Mouse (Mus musculus): Measurements from ENCODE around the gene Oas2. TPM values are rescaled to one million over a fixed set of nuclear protein-coding genes. Genes with fewer than 3 reads are reported as not detected.

Gene Oas2
- polyA plus RNA-seq, 1 experiment from 2014 or later, result 0.43 TPM

DNA sequence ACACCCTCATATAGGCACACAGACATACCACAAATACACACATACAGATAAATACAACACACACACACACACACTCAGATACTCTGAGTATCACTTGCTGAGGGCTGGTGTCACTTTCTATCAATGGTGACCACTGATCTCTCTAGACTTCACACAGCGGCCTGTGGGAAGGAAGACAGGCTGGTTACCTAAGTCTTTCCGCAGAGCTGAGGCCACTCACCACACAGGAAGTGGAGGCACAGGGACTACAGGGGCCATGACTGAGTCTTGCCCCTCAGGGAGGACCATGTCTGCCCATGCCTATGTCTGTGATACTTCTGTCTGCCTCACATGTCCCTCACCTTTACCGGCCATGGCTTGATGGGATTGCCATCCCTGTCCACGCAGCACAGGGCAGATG is 4.6 kb upstream of the Oas2 start:
- Histone ChIP-seq H3K9ac (replicated peaks; ENCODE audit: low read length) (no peak overlapping the region), H3K27ac (replicated peaks; ENCODE audit: low read depth, low read length) (no peak overlapping the region), H3K4me2 (ENCODE audit: low read depth, low read length) (no peak overlapping the region), H3K36me3 (replicated peaks; ENCODE audit: control insufficient read depth, insufficient read depth, low read depth, low read length) (no peaks in the 10 kb centered on the region), H3K4me3 (ENCODE audit: low read depth, low read length) (no peak overlapping the region), H3K27me3 (ENCODE audit: control insufficient read depth, insufficient read depth, low read length) (no peaks in the 10 kb centered on the region), H3K4me1 (ENCODE audit: control insufficient read depth, insufficient read depth, low read length) (no peaks in the 10 kb centered on the region), H3K9me3 (replicated peaks; ENCODE audit: control insufficient read depth, low read length) (no peaks in the 10 kb centered on the region)
- 93% methylated on average over 4 of the region's 4 CpGs for WGBS
- no peak for ATAC-seq (replicated peaks; ENCODE audit: insufficient number of reproducible peaks, low FRiP score, low TSS enrichment, low read depth)
- no peak for DNase-seq (ENCODE audit: low spot score)

DNA sequence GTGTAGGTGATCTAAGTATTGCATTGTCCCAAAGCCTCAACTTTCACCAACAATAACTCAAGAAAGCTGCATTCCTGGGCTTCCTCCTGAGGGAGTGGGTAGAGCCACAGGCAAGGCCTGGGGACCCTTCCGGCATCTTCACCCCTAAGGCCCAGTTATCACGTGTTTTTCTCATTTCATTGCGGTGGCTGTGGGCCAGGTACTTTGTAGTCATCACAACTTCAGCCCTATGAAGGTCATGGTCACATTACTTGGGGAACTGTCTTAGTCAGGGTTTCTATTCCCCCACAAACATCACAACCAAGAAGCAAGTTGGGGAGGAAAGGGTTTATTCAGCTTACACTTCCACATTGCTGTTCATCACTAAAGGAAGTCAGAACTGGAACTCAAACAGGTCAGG is 3.1 kb upstream of the Oas2 start:
- no peak for ATAC-seq (replicated peaks; ENCODE audit: insufficient number of reproducible peaks, low FRiP score, low TSS enrichment, low read depth)
- WGBS, result 76% methylated on average over 3 of the region's 3 CpGs

DNA sequence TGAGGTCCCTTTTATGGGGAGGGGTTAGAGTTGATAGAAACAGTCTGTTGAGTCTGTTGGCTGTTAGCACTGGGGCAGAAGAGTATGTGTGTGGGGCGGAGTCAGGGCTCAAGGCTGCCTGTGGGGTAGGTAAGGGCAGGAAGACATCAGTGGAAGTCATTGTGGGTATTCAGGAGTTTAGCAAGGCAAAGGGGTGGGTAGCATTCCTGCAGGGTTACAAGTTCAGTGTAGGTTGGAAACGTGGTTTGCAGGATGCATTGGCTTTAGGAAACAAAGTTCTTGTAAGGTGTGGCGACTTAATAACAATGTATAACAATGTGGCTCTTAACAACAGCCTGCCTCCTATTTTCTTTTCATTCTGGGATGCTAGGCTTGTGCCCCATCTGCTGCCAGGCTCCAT is 1.6 kb upstream of the Oas2 start:
- Histone ChIP-seq H3K27me3 (ENCODE audit: control insufficient read depth, insufficient read depth, low read length) (no peaks in the 10 kb centered on the region), H3K27ac (replicated peaks; ENCODE audit: low read depth, low read length) (no peak overlapping the region), H3K4me2 (ENCODE audit: low read depth, low read length) (no peak overlapping the region), H3K4me3 (ENCODE audit: low read depth, low read length) (no peak overlapping the region), H3K4me1 (ENCODE audit: control insufficient read depth, insufficient read depth, low read length) (no peaks in the 10 kb centered on the region), H3K36me3 (replicated peaks; ENCODE audit: control insufficient read depth, insufficient read depth, low read depth, low read length) (no peaks in the 10 kb centered on the region), H3K9me3 (replicated peaks; ENCODE audit: control insufficient read depth, low read length) (no peaks in the 10 kb centered on the region), H3K9ac (replicated peaks; ENCODE audit: low read length) (no peak overlapping the region)
- 77% methylated on average over 3 of the region's 3 CpGs for WGBS
- ATAC-seq (replicated peaks; ENCODE audit: insufficient number of reproducible peaks, low FRiP score, low TSS enrichment, low read depth), result no peak
- no peak for DNase-seq (ENCODE audit: low spot score)

More for the DNA sequence above, 3.1 kb upstream of the Oas2 start:
- Histone ChIP-seq H3K4me3 (ENCODE audit: low read depth, low read length) (no peak overlapping the region), H3K27ac (replicated peaks; ENCODE audit: low read depth, low read length) (no peak overlapping the region), H3K4me1 (ENCODE audit: control insufficient read depth, insufficient read depth, low read length) (no peaks in the 10 kb centered on the region), H3K9ac (replicated peaks; ENCODE audit: low read length) (no peak overlapping the region), H3K27me3 (ENCODE audit: control insufficient read depth, insufficient read depth, low read length) (no peaks in the 10 kb centered on the region), H3K4me2 (ENCODE audit: low read depth, low read length) (no peak overlapping the region), H3K36me3 (replicated peaks; ENCODE audit: control insufficient read depth, insufficient read depth, low read depth, low read length) (no peaks in the 10 kb centered on the region), H3K9me3 (replicated peaks; ENCODE audit: control insufficient read depth, low read length) (no peaks in the 10 kb centered on the region)
- DNase-seq (ENCODE audit: low spot score), result no peak

DNA sequence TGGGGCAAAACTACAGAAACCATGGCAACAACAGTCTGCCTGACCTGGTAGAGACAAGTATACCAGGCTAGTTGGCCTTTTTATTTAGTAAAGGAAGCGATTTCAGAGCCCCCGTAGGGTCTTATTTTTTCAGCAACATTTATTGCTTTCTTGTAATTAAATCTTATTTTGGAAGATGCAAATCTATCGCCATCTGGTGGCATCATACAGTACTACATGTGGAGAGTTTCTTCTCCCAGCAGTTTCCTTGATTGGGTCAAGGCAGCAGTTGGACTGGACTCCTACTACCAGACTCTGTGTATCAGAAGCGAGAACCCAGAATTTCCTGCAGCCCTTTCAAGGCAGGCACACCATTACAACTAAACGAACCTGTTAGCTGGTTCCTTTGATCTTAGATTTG is 3.2 kb downstream of the Oas2 start:
- Histone ChIP-seq H3K4me3 (ENCODE audit: low read depth, low read length) (no peak overlapping the region), H3K36me3 (replicated peaks; ENCODE audit: control insufficient read depth, insufficient read depth, low read depth, low read length) (no peaks in the 10 kb centered on the region), H3K4me1 (ENCODE audit: control insufficient read depth, insufficient read depth, low read length) (no peaks in the 10 kb centered on the region), H3K9ac (replicated peaks; ENCODE audit: low read length) (no peak overlapping the region), H3K4me2 (ENCODE audit: low read depth, low read length) (no peak overlapping the region), H3K27ac (replicated peaks; ENCODE audit: low read depth, low read length) (no peak overlapping the region), H3K27me3 (ENCODE audit: control insufficient read depth, insufficient read depth, low read length) (no peaks in the 10 kb centered on the region), H3K9me3 (replicated peaks; ENCODE audit: control insufficient read depth, low read length) (no peaks in the 10 kb centered on the region)
- 15% methylated on average over 5 of the region's 5 CpGs for WGBS
- DNase-seq (ENCODE audit: low spot score), result peak; percentile 75
- no peak for ATAC-seq (replicated peaks; ENCODE audit: insufficient number of reproducible peaks, low FRiP score, low TSS enrichment, low read depth)

DNA sequence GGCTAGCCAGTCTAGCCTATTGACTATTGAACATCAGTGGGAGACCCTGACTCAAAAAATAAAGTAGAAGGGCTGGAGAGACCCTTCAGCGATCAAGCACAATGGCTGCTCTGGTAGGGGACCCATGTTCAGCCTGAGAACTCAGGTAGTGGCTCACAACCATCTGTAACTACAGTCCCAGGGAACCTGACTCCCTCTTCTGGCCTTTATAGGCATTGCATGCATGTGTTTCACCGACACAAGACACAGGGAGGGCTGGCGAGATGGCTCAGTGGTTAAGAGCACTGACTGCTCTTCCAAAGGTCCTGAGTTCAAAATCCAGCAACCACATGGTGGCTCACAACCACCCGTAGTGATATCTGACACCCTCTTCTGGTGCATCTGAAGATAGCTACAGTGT is 7.5 kb downstream of the Oas2 start:
- Histone ChIP-seq H3K4me2 (ENCODE audit: low read depth, low read length) (no peak overlapping the region), H3K9ac (replicated peaks; ENCODE audit: low read length) (no peak overlapping the region), H3K4me3 (ENCODE audit: low read depth, low read length) (no peak overlapping the region), H3K27ac (replicated peaks; ENCODE audit: low read depth, low read length) (no peak overlapping the region), H3K36me3 (replicated peaks; ENCODE audit: control insufficient read depth, insufficient read depth, low read depth, low read length) (no peaks in the 10 kb centered on the region), H3K4me1 (ENCODE audit: control insufficient read depth, insufficient read depth, low read length) (no peaks in the 10 kb centered on the region), H3K9me3 (replicated peaks; ENCODE audit: control insufficient read depth, low read length) (no peaks in the 10 kb centered on the region), H3K27me3 (ENCODE audit: control insufficient read depth, insufficient read depth, low read length) (no peaks in the 10 kb centered on the region)
- DNase-seq (ENCODE audit: low spot score) (peak; percentile 67), ATAC-seq (replicated peaks; ENCODE audit: insufficient number of reproducible peaks, low FRiP score, low TSS enrichment, low read depth) (no peak)
- 24% methylated on average over 4 of the region's 4 CpGs for WGBS

DNA sequence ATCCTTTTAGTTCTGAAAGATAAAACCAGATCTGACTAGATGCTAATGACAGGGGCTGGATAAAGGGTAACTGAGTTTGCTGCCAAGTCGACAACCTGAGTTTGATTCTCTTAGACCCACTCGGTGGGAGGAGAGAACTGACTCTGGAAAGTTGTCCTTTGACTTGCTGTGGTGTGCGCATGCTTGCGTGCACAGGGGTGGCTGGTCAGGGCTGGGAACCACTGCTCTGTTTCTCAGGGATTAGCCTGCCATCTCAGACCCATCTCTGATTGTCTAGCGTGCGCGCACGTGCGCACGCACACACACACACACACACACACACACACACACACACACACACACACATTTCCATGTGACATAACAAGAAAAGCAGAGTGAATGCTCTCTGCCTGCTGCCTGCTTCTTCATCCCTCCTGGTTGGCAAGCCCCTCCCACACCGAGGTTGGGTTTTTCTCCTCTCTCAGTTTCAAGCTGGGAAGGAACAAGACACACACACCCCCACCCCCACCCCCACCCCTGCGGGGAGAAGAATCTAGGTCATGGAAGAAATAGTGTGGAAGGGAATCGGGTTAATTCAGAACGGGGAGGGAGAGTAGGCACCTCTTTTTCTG is 15.2 kb downstream of the Oas2 start:
- ATAC-seq (replicated peaks; ENCODE audit: insufficient number of reproducible peaks, low FRiP score, low TSS enrichment, low read depth) (no peak), DNase-seq (ENCODE audit: low spot score) (no peak)
- Histone ChIP-seq H3K36me3 (replicated peaks; ENCODE audit: control insufficient read depth, insufficient read depth, low read depth, low read length) (no peaks in the 10 kb centered on the region), H3K9ac (replicated peaks; ENCODE audit: low read length) (no peak overlapping the region), H3K4me2 (ENCODE audit: low read depth, low read length) (no peak overlapping the region), H3K27ac (replicated peaks; ENCODE audit: low read depth, low read length) (no peak overlapping the region), H3K4me1 (ENCODE audit: control insufficient read depth, insufficient read depth, low read length) (no peaks in the 10 kb centered on the region), H3K27me3 (ENCODE audit: control insufficient read depth, insufficient read depth, low read length) (no peaks in the 10 kb centered on the region; the same call in 1 of the 2 replicates), H3K9me3 (replicated peaks; ENCODE audit: control insufficient read depth, low read length) (no peaks in the 10 kb centered on the region), H3K4me3 (ENCODE audit: low read depth, low read length) (no peak overlapping the region)
- 67% methylated on average over 13 of the region's 14 CpGs for WGBS

DNA sequence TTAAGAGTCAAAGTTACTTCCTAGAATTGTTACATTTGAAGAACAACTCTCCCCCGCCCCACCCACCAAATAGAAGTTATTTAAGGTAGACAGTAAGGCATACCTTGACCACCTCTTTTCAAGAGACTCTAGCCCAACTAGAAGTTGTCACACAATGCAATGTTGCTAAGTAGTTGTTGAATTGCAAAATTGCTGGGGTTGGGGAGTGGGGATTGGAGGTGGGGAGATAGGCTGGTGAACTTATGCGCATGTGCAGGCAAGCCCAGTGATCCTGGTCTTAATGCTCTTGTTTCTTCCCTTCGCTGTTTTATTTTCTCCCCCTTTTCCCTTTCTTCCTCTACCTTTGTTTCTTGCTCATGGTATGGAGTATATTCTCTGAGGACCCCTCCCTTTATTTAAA is 16.0 kb downstream of the Oas2 start:
- Histone ChIP-seq H3K36me3 (replicated peaks; ENCODE audit: control insufficient read depth, insufficient read depth, low read depth, low read length) (no peaks in the 10 kb centered on the region), H3K4me1 (ENCODE audit: control insufficient read depth, insufficient read depth, low read length) (no peaks in the 10 kb centered on the region), H3K4me3 (ENCODE audit: low read depth, low read length) (no peak overlapping the region), H3K9me3 (replicated peaks; ENCODE audit: control insufficient read depth, low read length) (no peaks in the 10 kb centered on the region), H3K27ac (replicated peaks; ENCODE audit: low read depth, low read length) (no peak overlapping the region), H3K27me3 (ENCODE audit: control insufficient read depth, insufficient read depth, low read length) (no peaks in the 10 kb centered on the region; the same call in 1 of the 2 replicates), H3K9ac (replicated peaks; ENCODE audit: low read length) (no peak overlapping the region), H3K4me2 (ENCODE audit: low read depth, low read length) (no peak overlapping the region)
- DNase-seq (ENCODE audit: low spot score) (no peak), ATAC-seq (replicated peaks; ENCODE audit: insufficient number of reproducible peaks, low FRiP score, low TSS enrichment, low read depth) (no peak)
- 86% methylated on average over 3 of the region's 3 CpGs for WGBS

DNA sequence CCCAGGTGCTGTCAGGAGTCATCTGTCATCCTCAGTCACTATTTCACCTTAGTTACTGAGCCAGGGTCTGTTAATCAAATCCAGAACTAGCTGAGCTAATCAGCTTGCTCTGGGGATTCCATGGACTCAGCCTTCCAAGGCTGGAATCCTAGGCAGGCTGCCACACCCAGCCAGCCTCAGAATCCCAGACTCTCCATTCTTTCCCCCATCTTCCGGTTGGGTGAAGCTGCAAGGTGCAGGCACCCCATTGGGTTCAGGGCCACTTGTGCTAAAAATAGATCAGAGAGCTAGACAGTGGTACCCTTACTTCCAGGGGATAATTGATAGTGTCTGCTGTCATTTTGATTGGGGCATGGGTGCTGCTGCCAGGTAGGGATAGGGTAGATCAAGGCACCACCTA is 16.9 kb downstream of the Oas2 start:
- no peaks in the 10 kb centered on the region for H3K36me3 ChIP-seq (replicated peaks; ENCODE audit: control insufficient read depth, insufficient read depth, low read depth, low read length)
- no peak overlapping the region for H3K27ac ChIP-seq (replicated peaks; ENCODE audit: low read depth, low read length)
- no peaks in the 10 kb centered on the region for H3K9me3 ChIP-seq (replicated peaks; ENCODE audit: control insufficient read depth, low read length)
- H3K27me3 ChIP-seq (ENCODE audit: control insufficient read depth, insufficient read depth, low read length), result no peaks in the 10 kb centered on the region; the same call in 1 of the 2 replicates
- ATAC-seq (replicated peaks; ENCODE audit: insufficient number of reproducible peaks, low FRiP score, low TSS enrichment, low read depth) (no peak), DNase-seq (ENCODE audit: low spot score) (no peak)
- no peaks in the 10 kb centered on the region for H3K4me1 ChIP-seq (ENCODE audit: control insufficient read depth, insufficient read depth, low read length)
- H3K4me3 ChIP-seq (ENCODE audit: low read depth, low read length), result no peak overlapping the region
- H3K9ac ChIP-seq (replicated peaks; ENCODE audit: low read length), result no peak overlapping the region
- WGBS, result 74% methylated on average over 1 of the region's 1 CpGs
- no peak overlapping the region for H3K4me2 ChIP-seq (ENCODE audit: low read depth, low read length)

Measured in embryonic facial prominence, embryonic 11.5 days (tissue).